Mouse (Mus musculus) ES-E14 (cell line): ENCODE measurements around the gene Gpcpd1. TPM values are rescaled to one million over a fixed set of nuclear protein-coding genes. Genes with fewer than 3 reads are reported as not detected.

Experiments used
- DNase-seq: peaks from one replicate; pipeline ENCODE4 v3.0.0-alpha.2; 2013; ENCODE audit warnings: low read depth, low spot score
- H3K27ac ChIP-seq: 2 replicates; pipeline ENCODE4 v1.5.1; 2012; ENCODE audit warnings: low read depth, mild to moderate bottlenecking, low read length, moderate library complexity, mixed read lengths; ENCODE audit not compliant: poor library complexity, insufficient read depth, severe bottlenecking
- H3K36me3 ChIP-seq: 2 replicates; pipeline ENCODE4 v1.6.1; 2012; ENCODE audit warnings: mild to moderate bottlenecking, low read length, moderate library complexity, mixed read lengths; ENCODE audit not compliant: control insufficient read depth, poor library complexity, insufficient read depth, severe bottlenecking
- H3K4me1 ChIP-seq, 2 experiments: fragments of 150-350 bp in 1 of 2; sonication (generic) in 1 of 2; 2 replicates each; pipeline ENCODE4 v1.6.1; 2012; ENCODE audit warnings: low read length in 2 of 2, mild to moderate bottlenecking in 1 of 2, mixed read lengths in 1 of 2; ENCODE audit not compliant: control insufficient read depth in 2 of 2, insufficient read depth in 2 of 2, poor library complexity in 1 of 2
- H3K4me3 ChIP-seq, 2 experiments: fragments of 150-350 bp in 1 of 2; sonication (generic) in 1 of 2; 2 replicates each; pipeline ENCODE4 v1.5.1; 2012; ENCODE audit warnings: low read length in 2 of 2, low read depth in 1 of 2, mild to moderate bottlenecking in 1 of 2, mixed read lengths in 1 of 2; ENCODE audit not compliant: insufficient read depth in 1 of 2, poor library complexity in 1 of 2, severe bottlenecking in 1 of 2
- H3K9ac ChIP-seq: 2 replicates; pipeline ENCODE4 v1.6.1; 2012; ENCODE audit warnings: low read depth, mild to moderate bottlenecking, low read length, mixed read lengths; ENCODE audit not compliant: poor library complexity, insufficient read depth, severe bottlenecking
- H3K9me3 ChIP-seq: fragments of 150-350 bp; sonication (generic); 2 replicates; pipeline ENCODE4 v1.6.1; 2012; ENCODE audit warnings: low read depth, mild to moderate bottlenecking, low read length; ENCODE audit not compliant: control insufficient read depth, insufficient read depth
- CHD2 ChIP-seq: IDR thresholded peaks from 2 replicates; pipeline ENCODE4 v1.6.1; 2014; ENCODE audit warnings: mild to moderate bottlenecking, low read depth, low read length, inconsistent platforms
- HCFC1 ChIP-seq: IDR thresholded peaks from 2 replicates; pipeline ENCODE4 v1.6.1; 2012; ENCODE audit warnings: low read length, inconsistent platforms, borderline replicate concordance; ENCODE audit not compliant: insufficient read depth
- MAFK ChIP-seq: IDR thresholded peaks from 2 replicates; pipeline ENCODE4 v1.6.1; 2014; ENCODE audit warnings: mild to moderate bottlenecking, low read depth, low read length, inconsistent platforms; ENCODE audit not compliant: insufficient read depth
- ZC3H11A ChIP-seq: IDR thresholded peaks from 2 replicates; pipeline ENCODE4 v1.6.1; 2012; ENCODE audit warnings: low read depth, mild to moderate bottlenecking, inconsistent platforms, low read length, borderline replicate concordance
- ZNF384 ChIP-seq: IDR thresholded peaks from 2 replicates; pipeline ENCODE4 v1.6.1; 2012; ENCODE audit warnings: low read depth, low read length, inconsistent platforms
- in situ Hi-C, 2 experiments: fragments of 600-800 bp; cut with MboI; formaldehyde crosslinking; loops; one replicate each; pipeline ENCODE4 v1.15.1; 2025; ENCODE audit warnings: low sequenced_read_pairs in 2 of 2, inconsistent platforms in 1 of 2; ENCODE audit not compliant: unreplicated experiment in 2 of 2
- total RNA-seq: library from RNA; depleted of rRNA; stranded (reverse); fragments of 300-350 nt; gene quantifications from 2 replicates; pipeline ENCODE4 v1.2.3, GENCODE M21; 2012

Gene Gpcpd1
- total RNA-seq, 1 experiment = 14.5 TPM

DNA sequence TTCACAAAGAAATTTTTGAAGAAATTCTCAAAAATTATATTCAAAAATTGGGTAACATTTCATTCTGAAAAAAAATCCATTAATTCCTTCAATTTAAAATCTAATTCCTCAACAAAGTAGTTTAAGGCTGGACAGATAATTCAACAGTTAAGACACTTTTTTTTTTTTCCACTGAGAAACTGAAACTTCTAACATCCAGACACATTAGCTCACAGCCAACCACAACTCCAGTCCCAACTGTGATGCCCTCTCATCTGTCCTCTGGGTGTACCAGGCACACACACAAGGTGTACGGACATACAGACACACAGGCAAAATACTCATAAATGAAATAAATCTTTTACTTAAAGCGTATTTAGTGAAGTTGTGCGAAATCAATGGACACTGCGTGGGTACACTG is 25.7 kb downstream of the Gpcpd1 start:
- in situ Hi-C loops = no loop called here
- TF ChIP-seq ZNF384 (no peak), CHD2 (no peak), ZC3H11A (no peak), HCFC1 (no peak), MAFK (no peak)
- Histone ChIP-seq H3K36me3 (no peaks in the 10 kb centered on the region), H3K9ac (no peak overlapping the region), H3K9me3 (no peaks in the 10 kb centered on the region), H3K4me3 (no peak overlapping the region), H3K4me1 (no peaks in the 10 kb centered on the region), H3K27ac (no peak overlapping the region)
- no peak for DNase-seq

- no peak for TF ChIP-seq ZC3H11A
- no peak for TF ChIP-seq CHD2
- no peak for TF ChIP-seq MAFK
- no peak for TF ChIP-seq ZNF384
- TF ChIP-seq HCFC1 = no peak
- no peak overlapping the region for H3K27ac ChIP-seq
- peaks cover 2% of the 10 kb centered on the region; the same call in 1 of the 2 replicates for H3K36me3 ChIP-seq
- H3K4me1 ChIP-seq = no peaks in the 10 kb centered on the region
- H3K4me3 ChIP-seq = no peak overlapping the region
- in situ Hi-C loops = no loop called here
- H3K9ac ChIP-seq = no peak overlapping the region
- no peaks in the 10 kb centered on the region for H3K9me3 ChIP-seq
- no peak for DNase-seq
Measured at GRCm38 (mm10) chr2:132527864-132528263, 59.7 kb downstream of the Gpcpd1 start.

- DNase-seq = no peak
- Histone ChIP-seq H3K9ac (no peak overlapping the region), H3K9me3 (no peaks in the 10 kb centered on the region), H3K4me3 (no peak overlapping the region), H3K36me3 (peaks cover 2% of the 10 kb centered on the region; the same call in 1 of the 2 replicates), H3K27ac (no peak overlapping the region), H3K4me1 (no peaks in the 10 kb centered on the region)
- no peak for TF ChIP-seq HCFC1
- no peak for TF ChIP-seq CHD2
- TF ChIP-seq MAFK = no peak
- no peak for TF ChIP-seq ZC3H11A
- TF ChIP-seq ZNF384 = no peak
- in situ Hi-C loops = no loop called here
Measured at GRCm38 (mm10) chr2:132526894-132527532, 60.5 kb downstream of the Gpcpd1 start.

DNA sequence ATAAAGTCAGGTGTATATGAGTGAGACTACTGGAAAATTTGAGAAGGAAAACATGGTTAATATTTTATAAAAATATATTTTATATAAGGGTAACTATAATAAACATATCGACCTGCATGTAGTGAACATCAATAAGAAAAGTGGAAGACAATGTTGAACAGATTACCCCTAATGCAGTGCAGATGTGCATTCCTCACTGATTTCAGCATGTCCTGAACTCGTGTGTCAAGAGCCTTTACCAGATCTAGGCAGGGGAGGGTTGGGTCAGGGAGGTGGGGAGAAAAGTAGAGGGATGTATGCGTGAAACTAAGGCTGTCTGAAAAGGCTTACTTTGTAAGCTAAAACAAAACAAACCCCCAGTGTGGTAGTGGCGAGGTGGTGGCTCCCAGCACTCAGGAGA is 61.4 kb downstream of the Gpcpd1 start:
- no peak for DNase-seq
- H3K9me3 ChIP-seq = no peaks in the 10 kb centered on the region
- no peak overlapping the region for H3K9ac ChIP-seq
- H3K4me1 ChIP-seq = no peaks in the 10 kb centered on the region
- no peak overlapping the region for H3K4me3 ChIP-seq
- TF ChIP-seq ZC3H11A = no peak
- TF ChIP-seq HCFC1 = no peak
- no peak for TF ChIP-seq ZNF384
- no peak for TF ChIP-seq MAFK
- H3K36me3 ChIP-seq = peaks cover 2% of the 10 kb centered on the region; the same call in 1 of the 2 replicates
- in situ Hi-C loops = no loop called here
- no peak overlapping the region for H3K27ac ChIP-seq
